Mouse (Mus musculus) G1E (cell line): ENCODE measurements around the gene Ano1.

Experiments
- CTCF ChIP-seq: IDR thresholded peaks from 2 replicates; pipeline ENCODE4 v1.5.1; 2012; ENCODE audit warnings: low read depth, low read length, inconsistent platforms, mixed read lengths
- GATA2 ChIP-seq: IDR thresholded peaks from 2 replicates; pipeline ENCODE4 v1.6.1; 2012; ENCODE audit warnings: low read depth, low read length, inconsistent platforms, borderline replicate concordance
- POLR2AphosphoS5 ChIP-seq: IDR thresholded peaks from 2 replicates; pipeline ENCODE4 v1.6.1; 2012; ENCODE audit warnings: low read depth, low read length, inconsistent platforms; ENCODE audit not compliant: insufficient replicate concordance
- TAL1 ChIP-seq: conservative IDR thresholded peaks from 2 replicates; pipeline ENCODE4 v1.6.1; 2012; ENCODE audit warnings: low read depth, low read length, inconsistent platforms, mixed read lengths

GRCm38 (mm10) chr7:144781337-144781736 lies 29.6 kb upstream of the Ano1 start:
- TF ChIP-seq CTCF (peak; percentile 86), POLR2AphosphoS5 (no peak), GATA2 (no peak), TAL1 (no peak)
